Mouse (Mus musculus): ENCODE results near the gene Rnf207. TPM values are rescaled to one million over a fixed set of nuclear protein-coding genes. Genes with fewer than 3 reads are reported as not detected.

Rnf207 gene
- polyA plus RNA-seq, 2 experiments = 0.04 to 0.16 TPM

GRCm38 (mm10) chr4:152295916-152296315 is 22.9 kb downstream of the Rnf207 start:
- no peaks in the 10 kb centered on the region for H3K9me3 ChIP-seq (ENCODE audit: control insufficient read depth, low read length)
- no peak for TF ChIP-seq EP300 (IDR thresholded peaks at IDR 0.05; ENCODE audit: low read depth)
- TF ChIP-seq CTCF (IDR thresholded peaks at IDR 0.05; ENCODE audit: low read depth) = no peak
- peak overlapping the region; percentile 76 for H3K4me2 ChIP-seq (ENCODE audit: low read depth)
- 0% methylated on average over 4 of the region's 4 CpGs for WGBS (ENCODE audit: insufficient replicate concordance)
- peak overlapping the region; percentile 28; the same call in 1 of the 2 replicates for H3K27ac ChIP-seq
- peak overlapping the region; percentile 24; the same call in 1 of the 2 replicates for H3K9ac ChIP-seq (replicated peaks)
- H3K36me3 ChIP-seq (replicated peaks; ENCODE audit: control insufficient read depth, insufficient read depth, low read depth) = peaks cover 9% of the 10 kb centered on the region; the same call in 1 of the 2 replicates
- peaks cover 16 to 20% of the 10 kb centered on the region in 2 experiments for H3K4me1 ChIP-seq (replicated peaks; ENCODE audit: control insufficient read depth in 2 of 2, insufficient read depth in 2 of 2, low read length in 1 of 2)
- H3K4me3 ChIP-seq (ENCODE audit: insufficient read depth in 1 of 2, low read depth in 2 of 2, low read length in 2 of 2) = peak overlapping the region; percentile 8 to 15; a peak in 2 of 4 replicates
- DNase-seq (ENCODE audit: low read depth in 3 of 3, low spot score in 3 of 3) (peak; percentile 31 to 54 (median 35)), ATAC-seq (ENCODE audit: insufficient read depth) (no peak)
- H3K27me3 ChIP-seq (ENCODE audit: control insufficient read depth, insufficient read depth, low read length) = peaks cover 20% of the 10 kb centered on the region

- no peak overlapping the region for H3K27ac ChIP-seq
- 38% methylated on average over 10 of the region's 10 CpGs for WGBS (ENCODE audit: insufficient replicate concordance)
- peaks cover 34% of the 10 kb centered on the region for H3K27me3 ChIP-seq (ENCODE audit: control insufficient read depth, insufficient read depth, low read length)
Observed at GRCm38 (mm10) chr4:152294188-152294929, 24.4 kb downstream of the Rnf207 start.

GRCm38 (mm10) chr4:152292102-152292765 is 26.6 kb downstream of the Rnf207 start:
- Histone ChIP-seq H3K36me3 (replicated peaks; ENCODE audit: control insufficient read depth, insufficient read depth, low read depth) (no peaks in the 10 kb centered on the region), H3K9ac (replicated peaks) (no peak overlapping the region), H3K9me3 (ENCODE audit: control insufficient read depth, low read length) (no peaks in the 10 kb centered on the region), H3K4me3 (ENCODE audit: insufficient read depth in 1 of 2, low read depth in 2 of 2, low read length in 2 of 2) (no peak overlapping the region), H3K27ac (no peak overlapping the region), H3K4me1 (replicated peaks; ENCODE audit: control insufficient read depth in 2 of 2, insufficient read depth in 2 of 2, low read length in 1 of 2) (peaks cover 7 to 12% of the 10 kb centered on the region in 2 experiments), H3K4me2 (ENCODE audit: low read depth) (no peak overlapping the region), H3K27me3 (ENCODE audit: control insufficient read depth, insufficient read depth, low read length) (peaks cover 48% of the 10 kb centered on the region)
- 45% methylated on average over 12 of the region's 12 CpGs for WGBS (ENCODE audit: insufficient replicate concordance)
- no peak for TF ChIP-seq CTCF (IDR thresholded peaks at IDR 0.05; ENCODE audit: low read depth)
- no peak for TF ChIP-seq EP300 (IDR thresholded peaks at IDR 0.05; ENCODE audit: low read depth)
- DNase-seq (ENCODE audit: low read depth in 3 of 3, low spot score in 3 of 3) (no peak), ATAC-seq (ENCODE audit: insufficient read depth) (no peak)

More at GRCm38 (mm10) chr4:152294188-152294929, 24.4 kb downstream of the Rnf207 start:
- H3K4me1 ChIP-seq (replicated peaks; ENCODE audit: control insufficient read depth in 2 of 2, insufficient read depth in 2 of 2, low read length in 1 of 2) = peaks cover 16 to 20% of the 10 kb centered on the region in 2 experiments
- ATAC-seq (ENCODE audit: insufficient read depth) = no peak
- H3K9ac ChIP-seq (replicated peaks) = no peak overlapping the region
- 0 out of 2 replicates have a peak, but pooled peaks cover under 1% of the 10 kb centered on the region for H3K36me3 ChIP-seq (replicated peaks; ENCODE audit: control insufficient read depth, insufficient read depth, low read depth)
- TF ChIP-seq EP300 (IDR thresholded peaks at IDR 0.05; ENCODE audit: low read depth) (no peak), CTCF (IDR thresholded peaks at IDR 0.05; ENCODE audit: low read depth) (peak; percentile 33)
- no peak overlapping the region for H3K4me3 ChIP-seq (ENCODE audit: insufficient read depth in 1 of 2, low read depth in 2 of 2, low read length in 2 of 2)
- H3K4me2 ChIP-seq (ENCODE audit: low read depth) = no peak overlapping the region
- DNase-seq (ENCODE audit: low read depth in 3 of 3, low spot score in 3 of 3) = no peak
- no peaks in the 10 kb centered on the region for H3K9me3 ChIP-seq (ENCODE audit: control insufficient read depth, low read length)

- ATAC-seq (ENCODE audit: insufficient read depth) = no peak
- Histone ChIP-seq H3K27me3 (ENCODE audit: control insufficient read depth, insufficient read depth, low read length) (peaks cover 55% of the 10 kb centered on the region), H3K36me3 (replicated peaks; ENCODE audit: control insufficient read depth, insufficient read depth, low read depth) (no peaks in the 10 kb centered on the region)
Observed at GRCm38 (mm10) chr4:152291562-152291961, 27.2 kb downstream of the Rnf207 start, which contains the start of gene Hes3. Gene Hes3, minus strand, starts transcription at chr4:152291662.

GRCm38 (mm10) chr4:152290991-152291390 is 27.8 kb downstream of the Rnf207 start:
- H3K4me2 ChIP-seq (ENCODE audit: low read depth) = no peak overlapping the region
- no peak overlapping the region for H3K4me3 ChIP-seq (ENCODE audit: insufficient read depth in 1 of 2, low read depth in 2 of 2, low read length in 2 of 2)
- ATAC-seq (ENCODE audit: insufficient read depth) (no peak), DNase-seq (ENCODE audit: low read depth in 3 of 3, low spot score in 3 of 3) (no peak)
- peaks cover 60% of the 10 kb centered on the region for H3K27me3 ChIP-seq (ENCODE audit: control insufficient read depth, insufficient read depth, low read length)
- H3K9me3 ChIP-seq (ENCODE audit: control insufficient read depth, low read length) = no peaks in the 10 kb centered on the region
- WGBS (ENCODE audit: insufficient replicate concordance) = 19% methylated on average over 11 of the region's 11 CpGs
- no peaks in the 10 kb centered on the region for H3K36me3 ChIP-seq (replicated peaks; ENCODE audit: control insufficient read depth, insufficient read depth, low read depth)
- TF ChIP-seq CTCF (IDR thresholded peaks at IDR 0.05; ENCODE audit: low read depth) (no peak), EP300 (IDR thresholded peaks at IDR 0.05; ENCODE audit: low read depth) (no peak)
- no peak overlapping the region for H3K9ac ChIP-seq (replicated peaks)
- peaks cover 7 to 9% of the 10 kb centered on the region in 2 experiments for H3K4me1 ChIP-seq (replicated peaks; ENCODE audit: control insufficient read depth in 2 of 2, insufficient read depth in 2 of 2, low read length in 1 of 2)
- H3K27ac ChIP-seq = no peak overlapping the region

More at GRCm38 (mm10) chr4:152291562-152291961, 27.2 kb downstream of the Rnf207 start, which contains the start of gene Hes3:
- 29% methylated on average over 6 of the region's 6 CpGs for WGBS (ENCODE audit: insufficient replicate concordance)
- H3K4me2 ChIP-seq (ENCODE audit: low read depth) = no peak within 1 kb of the TSS
- no peak within 1 kb of the TSS for H3K9ac ChIP-seq (replicated peaks)
- H3K9me3 ChIP-seq (ENCODE audit: control insufficient read depth, low read length) = no peaks in the 10 kb centered on the region
- no peak within 1 kb of the TSS for H3K27ac ChIP-seq
- H3K4me1 ChIP-seq (replicated peaks; ENCODE audit: control insufficient read depth in 2 of 2, insufficient read depth in 2 of 2, low read length in 1 of 2) = peaks cover 7 to 12% of the 10 kb centered on the region in 2 experiments
- no peak for DNase-seq (ENCODE audit: low read depth in 3 of 3, low spot score in 3 of 3)
- no peak within 1 kb of the TSS for H3K4me3 ChIP-seq (ENCODE audit: insufficient read depth in 1 of 2, low read depth in 2 of 2, low read length in 2 of 2)
- TF ChIP-seq EP300 (IDR thresholded peaks at IDR 0.05; ENCODE audit: low read depth) = no peak
- no peak for TF ChIP-seq CTCF (IDR thresholded peaks at IDR 0.05; ENCODE audit: low read depth)

Measured in liver, embryonic 14.5 days (tissue).